Mouse (Mus musculus): Measurements from ENCODE around the gene Naa16.

GRCm38 (mm10) chr14:79277922-79278321, 112.7 kb downstream of the Naa16 start:
- TF ChIP-seq POLR2A (IDR thresholded peaks at IDR 0.05; ENCODE audit: control insufficient read depth, low read depth, low read length) (no peak), CTCF (IDR thresholded peaks at IDR 0.05; ENCODE audit: control insufficient read depth, insufficient read depth, insufficient replicate concordance, low read depth, low read length) (no peak)

All from testis, adult 2 months (tissue).